Mouse (Mus musculus): ENCODE data around the gene Fpr-rs3. TPM values are rescaled to one million over a fixed set of nuclear protein-coding genes. Genes with fewer than 3 reads are reported as not detected.

The Fpr-rs3 gene
- polyA plus RNA-seq (2012; rRNA removed): not detected in 2 replicates

DNA sequence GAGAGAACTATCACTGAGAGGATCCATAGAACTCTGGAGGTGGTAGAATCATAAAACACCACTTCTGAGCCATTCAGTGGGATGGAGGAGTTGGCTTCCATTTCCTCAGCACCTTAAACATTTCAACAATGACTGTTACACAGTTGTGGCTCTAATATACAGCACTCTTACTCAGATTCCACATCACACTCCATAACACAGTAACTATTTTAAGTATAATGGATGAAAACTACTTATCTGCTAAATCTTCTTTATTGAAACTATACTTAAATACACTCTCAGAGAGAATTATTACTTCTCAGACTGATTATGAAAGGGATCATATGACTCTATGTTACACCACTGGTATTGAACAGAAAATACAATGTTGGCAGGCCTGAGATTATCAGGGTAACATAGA is at the start of gene Fpr-rs3:
Fpr-rs3 (minus strand) TSS at position 101 of the 400 bp plus-strand sequence.

DNA sequence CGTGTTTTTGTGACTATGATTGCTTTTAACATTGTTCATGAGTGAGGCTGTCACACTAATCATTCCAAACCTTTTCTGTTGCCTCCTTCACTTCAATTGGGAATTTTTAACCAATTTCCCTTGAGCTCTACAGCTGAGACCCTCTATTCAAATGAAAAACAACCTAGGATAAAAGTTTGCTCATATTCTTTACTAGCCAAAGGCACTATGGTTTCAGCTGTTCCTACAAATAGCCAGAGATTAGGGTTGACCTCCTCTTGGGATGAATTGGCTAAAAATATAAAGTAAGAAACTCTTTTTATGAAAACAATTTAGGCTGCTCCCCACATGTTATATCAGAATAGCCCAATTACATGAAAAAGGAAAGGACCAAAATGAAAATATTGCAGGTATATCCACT is 28.4 kb downstream of the Fpr-rs3 start, which contains the start of gene Vmn2r110:
Vmn2r110 (minus strand) TSS at position 101 of the 400 bp plus-strand sequence.

Other genes with a start within 250 kb of the Fpr-rs3 start
- not detected in 2 replicates for gene Vmn1r224, start 210.7 kb downstream of the Fpr-rs3 start, polyA plus RNA-seq (2012; rRNA removed)
- not detected in 2 replicates for gene Vmn2r108, start 143.5 kb downstream of the Fpr-rs3 start, polyA plus RNA-seq (2012; rRNA removed)
- not detected in 2 replicates for gene Vmn1r225, start 126.7 kb downstream of the Fpr-rs3 start, polyA plus RNA-seq (2012; rRNA removed)
- not detected in 2 replicates for gene Vmn2r109, start 60.1 kb downstream of the Fpr-rs3 start, polyA plus RNA-seq (2012; rRNA removed)
- gene Vmn2r110, start 28.5 kb downstream of the Fpr-rs3 start, polyA plus RNA-seq (2012; rRNA removed): not detected in 2 replicates
- not detected in 2 replicates for gene Vmn1r226, start 58.0 kb upstream of the Fpr-rs3 start, polyA plus RNA-seq (2012; rRNA removed)
- gene Vmn1r227, start 105.0 kb upstream of the Fpr-rs3 start, polyA plus RNA-seq (2012; rRNA removed): not detected in 2 replicates
- not detected in 2 replicates for gene Vmn1r228, start 161.3 kb upstream of the Fpr-rs3 start, polyA plus RNA-seq (2012; rRNA removed)
- not detected in 2 replicates for gene Vmn1r229, start 186.7 kb upstream of the Fpr-rs3 start, polyA plus RNA-seq (2012; rRNA removed)
- gene Vmn1r230, start 215.6 kb upstream of the Fpr-rs3 start, polyA plus RNA-seq (2012; rRNA removed): not detected in 2 replicates

All from liver, embryonic 14 days (tissue).